Mouse (Mus musculus) C2C12 (cell line): ENCODE measurements around the gene Mrps12. TPM values are rescaled to one million over a fixed set of nuclear protein-coding genes. Genes with fewer than 3 reads are reported as not detected.
A peak's percentile ranks its signal among the peaks of the same experiment; 100 is the strongest.

ENCODE experiments used
- H3K27me3 ChIP-seq: one replicate; pipeline ENCODE4 v1.6.1; 2011; ENCODE audit not compliant: control insufficient read depth, insufficient read depth, insufficient read length
- H3K36me3 ChIP-seq: one replicate; pipeline ENCODE4 v1.6.1; 2011; ENCODE audit not compliant: control insufficient read depth, insufficient read depth
- H3K4me3 ChIP-seq: one replicate; pipeline ENCODE4 v1.5.1; 2011; ENCODE audit warnings: mild to moderate bottlenecking, control low read depth; ENCODE audit not compliant: poor library complexity, insufficient read depth, severe bottlenecking
- H3K79me2 ChIP-seq: one replicate; pipeline ENCODE4 v1.6.1; 2011; ENCODE audit not compliant: control insufficient read depth, insufficient read depth
- H3K79me3 ChIP-seq: one replicate; pipeline ENCODE4 v1.6.1; 2011; ENCODE audit warnings: low read depth, control low read depth
- H3ac ChIP-seq: one replicate; pipeline ENCODE3; 2011; ENCODE audit warnings: low read depth; ENCODE audit not compliant: control insufficient read depth, insufficient read length
- CEBPB ChIP-seq: IDR thresholded peaks from one replicate; pipeline ENCODE4 v1.6.1; 2011; ENCODE audit warnings: low read depth, mild to moderate bottlenecking, control low read depth, moderate library complexity
- CTCF ChIP-seq: IDR thresholded peaks from one replicate; pipeline ENCODE4 v1.5.1; 2011; ENCODE audit not compliant: control insufficient read depth, insufficient read depth, insufficient read length
- FOSL1 ChIP-seq: IDR thresholded peaks from one replicate; pipeline ENCODE4 v1.8.0; 2011; ENCODE audit warnings: mild to moderate bottlenecking, low read length; ENCODE audit not compliant: poor library complexity, insufficient read depth, severe bottlenecking
- MAX ChIP-seq: IDR thresholded peaks from one replicate; pipeline ENCODE4 v1.6.1; 2011; ENCODE audit warnings: mild to moderate bottlenecking, control low read depth
- MYOD1 ChIP-seq: IDR thresholded peaks from one replicate; pipeline ENCODE4 v1.6.1; 2011; ENCODE audit warnings: low read depth; ENCODE audit not compliant: control insufficient read depth, insufficient read length
- MYOG ChIP-seq: IDR thresholded peaks from one replicate; pipeline ENCODE4 v1.6.1; 2011; ENCODE audit not compliant: control insufficient read depth, insufficient read length; ENCODE audit errors: extremely low read depth
- USF1 ChIP-seq: IDR thresholded peaks from one replicate; pipeline ENCODE4 v1.6.1; 2011; ENCODE audit warnings: low read depth, mild to moderate bottlenecking, control low read depth, moderate library complexity
- polyA plus RNA-seq: library from polyadenylated mRNA; unstranded; fragments of >200 nt; fragmentation: generic; extraction: Trizol; gene quantifications from one replicate; pipeline ENCODE4 v1.2.1, GENCODE M21; 2012; ENCODE audit warnings: missing spikeins

Gene Mrps12
- polyA plus RNA-seq, 1 experiment, result 193 TPM

DNA sequence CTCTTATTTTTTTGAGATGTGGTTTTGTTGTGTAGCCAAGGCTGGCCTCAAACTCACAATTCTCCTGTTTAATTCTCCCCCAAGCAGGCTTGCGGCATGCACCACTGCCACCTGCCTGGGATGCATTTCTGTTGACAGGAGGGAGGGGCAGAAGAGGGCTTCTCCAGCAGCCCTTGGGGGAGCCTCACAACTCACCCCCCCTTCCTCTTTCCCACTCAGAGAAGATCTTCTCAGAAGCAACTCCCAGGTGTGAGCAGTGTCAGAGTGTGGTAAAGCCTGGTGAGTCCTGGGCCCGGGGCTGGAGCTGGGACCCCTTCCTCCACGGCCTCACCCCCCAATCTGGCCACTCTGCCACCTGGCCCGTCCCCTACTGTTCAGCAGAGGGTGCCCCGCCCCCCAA, 43.5 kb upstream of the Mrps12 start:
- H3K27me3 ChIP-seq, result no peaks in the 10 kb centered on the region
- no peaks in the 10 kb centered on the region for H3K36me3 ChIP-seq
- H3K4me3 ChIP-seq, result no peak overlapping the region
- no peak overlapping the region for H3ac ChIP-seq
- TF ChIP-seq USF1, result no peak
- TF ChIP-seq CEBPB, result no peak
- TF ChIP-seq MAX, result no peak
- no peak for TF ChIP-seq MYOD1
- no peak for TF ChIP-seq CTCF
- no peaks in the 10 kb centered on the region for H3K79me2 ChIP-seq
- H3K79me3 ChIP-seq, result no peaks in the 10 kb centered on the region

- Histone ChIP-seq H3K27me3 (no peaks in the 10 kb centered on the region), H3ac (no peak overlapping the region), H3K4me3 (no peak overlapping the region), H3K79me2 (no peaks in the 10 kb centered on the region), H3K36me3 (no peaks in the 10 kb centered on the region), H3K79me3 (no peaks in the 10 kb centered on the region)
- TF ChIP-seq MAX (no peak), USF1 (no peak), CEBPB (no peak), CTCF (no peak), MYOG (no peak), FOSL1 (no peak), MYOD1 (no peak)
Observed at GRCm38 (mm10) chr7:28781261-28781663, 39.6 kb upstream of the Mrps12 start.

GRCm38 (mm10) chr7:28780857-28781256, 39.2 kb upstream of the Mrps12 start:
- TF ChIP-seq USF1, result no peak
- no peak for TF ChIP-seq MYOG
- no peak for TF ChIP-seq CTCF
- TF ChIP-seq FOSL1, result no peak
- no peak for TF ChIP-seq CEBPB
- no peak for TF ChIP-seq MYOD1
- H3ac ChIP-seq, result no peak overlapping the region
- H3K4me3 ChIP-seq, result no peak overlapping the region
- H3K36me3 ChIP-seq, result no peaks in the 10 kb centered on the region
- H3K79me2 ChIP-seq, result no peaks in the 10 kb centered on the region
- no peaks in the 10 kb centered on the region for H3K79me3 ChIP-seq
- no peaks in the 10 kb centered on the region for H3K27me3 ChIP-seq

GRCm38 (mm10) chr7:28780067-28780658, 38.5 kb upstream of the Mrps12 start:
- TF ChIP-seq CTCF, result peak; percentile 13
- no peak for TF ChIP-seq CEBPB
- H3K4me3 ChIP-seq, result no peak overlapping the region
- H3K79me3 ChIP-seq, result no peaks in the 10 kb centered on the region
- no peaks in the 10 kb centered on the region for H3K79me2 ChIP-seq
- H3K36me3 ChIP-seq, result no peaks in the 10 kb centered on the region
- H3ac ChIP-seq, result no peak overlapping the region
- no peaks in the 10 kb centered on the region for H3K27me3 ChIP-seq

DNA sequence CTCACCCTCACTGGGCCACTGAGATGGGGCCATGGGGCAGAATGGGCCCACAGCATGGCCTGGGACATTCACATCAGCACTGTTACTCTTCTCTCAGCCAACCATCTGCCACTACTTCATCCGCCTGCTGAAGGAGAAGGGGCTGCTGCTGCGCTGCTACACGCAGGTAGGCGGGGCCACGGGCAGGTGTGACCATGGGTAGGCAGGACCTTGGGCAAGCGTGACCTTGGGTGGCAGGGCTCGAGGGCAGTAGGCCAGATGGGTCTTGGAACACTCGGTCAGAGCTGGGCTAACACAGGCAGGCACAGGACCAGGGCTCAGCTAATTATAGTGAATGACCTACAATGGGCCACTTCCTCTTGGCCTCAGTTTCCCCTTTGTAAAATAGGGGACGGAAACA, 37.2 kb upstream of the Mrps12 start:
- TF ChIP-seq MYOG (no peak), MYOD1 (no peak)
- Histone ChIP-seq H3K79me2 (no peaks in the 10 kb centered on the region), H3K79me3 (no peaks in the 10 kb centered on the region), H3K36me3 (no peaks in the 10 kb centered on the region), H3K27me3 (no peaks in the 10 kb centered on the region), H3K4me3 (no peak overlapping the region), H3ac (no peak overlapping the region)

GRCm38 (mm10) chr7:28775129-28775528, 33.5 kb upstream of the Mrps12 start:
- H3K36me3 ChIP-seq, result no peaks in the 10 kb centered on the region
- no peak overlapping the region for H3K4me3 ChIP-seq
- H3ac ChIP-seq, result no peak overlapping the region
- TF ChIP-seq MYOG, result no peak
- TF ChIP-seq CEBPB, result no peak
- TF ChIP-seq USF1, result no peak
- TF ChIP-seq MYOD1, result no peak
- no peak for TF ChIP-seq CTCF
- TF ChIP-seq FOSL1, result no peak
- TF ChIP-seq MAX, result no peak
- H3K79me3 ChIP-seq, result no peaks in the 10 kb centered on the region
- no peaks in the 10 kb centered on the region for H3K79me2 ChIP-seq
- no peaks in the 10 kb centered on the region for H3K27me3 ChIP-seq
